ENCODE assay signal across 15 mouse cellular contexts in genomic region chr6:8638122-8638521, GRCm38 (mm10).
DNase-seq lines count a peak whose midpoint lies in the region.
"Had no signal": no experiment of that assay in that cellular context is flagged by ENCODE, and none has a peak within 500 bp of the region (broad histone marks: within the 10 kb centered on the region; RNA-seq: fewer than 3 reads in every experiment).

No protein-coding gene starts in this region.

- DNase-seq in frontal cortex, adult 2 months (ENCODE audit: extremely low spot score in 1 of 2, low spot score in 1 of 2), result peak; percentile 62 to 65
- no peak for DNase-seq in frontal cortex, postnatal 25 days (ENCODE audit: low spot score in 2 of 2)
- peak; percentile 57 to 58 for DNase-seq in right cerebral cortex, adult 2 months (ENCODE audit: low spot score in 2 of 2)
- no peak for DNase-seq in right cerebral cortex, postnatal 4 days
- DNase-seq in left cerebral cortex, postnatal 14 days (ENCODE audit: low spot score in 2 of 2), result peak; percentile 45 to 79
- no peak for DNase-seq in lung, postnatal 14 days
- DNase-seq in kidney, adult 11 months, result no peak
- DNase-seq: B cell, adult 2 months; cerebellum, adult 8-10 months; gastrocnemius, postnatal 25 days; kidney, adult 18-20 months; kidney, postnatal 10 days; lung, adult 2 months; lung, postnatal 4 days; thymus, adult 2 months had no signal

- intact Hi-C loops in left cerebral cortex, postnatal 14 days (cut with DNase I), result no loop called here

Comparison
In these comparisons a context has a peak if more than half of its experiments do, and no peak if none do; other contexts are left out.
1. DNase-seq: peak in frontal cortex, adult 2 months (2 of 2), right cerebral cortex, adult 2 months (2 of 2) and left cerebral cortex, postnatal 14 days (2 of 2); none in frontal cortex, postnatal 25 days (0 of 2), right cerebral cortex, postnatal 4 days (single experiment), lung, postnatal 14 days (single experiment) and kidney, adult 11 months (single experiment).